Mouse (Mus musculus) effector memory CD4-positive, alpha-beta T cell, adult 7 months (primary cell): ENCODE data around the gene Ap1g2. TPM values are rescaled to one million over a fixed set of nuclear protein-coding genes. Genes with fewer than 3 reads are reported as not detected.

Experiments used
- polyA plus RNA-seq: library from polyadenylated mRNA; unstranded; fragments of 100-300 nt; shearing (Covaris generic); gene quantifications from one replicate; pipeline ENCODE4 v1.2.1, GENCODE M21; 2017

Ap1g2 gene
- 170 TPM for polyA plus RNA-seq

DNA sequence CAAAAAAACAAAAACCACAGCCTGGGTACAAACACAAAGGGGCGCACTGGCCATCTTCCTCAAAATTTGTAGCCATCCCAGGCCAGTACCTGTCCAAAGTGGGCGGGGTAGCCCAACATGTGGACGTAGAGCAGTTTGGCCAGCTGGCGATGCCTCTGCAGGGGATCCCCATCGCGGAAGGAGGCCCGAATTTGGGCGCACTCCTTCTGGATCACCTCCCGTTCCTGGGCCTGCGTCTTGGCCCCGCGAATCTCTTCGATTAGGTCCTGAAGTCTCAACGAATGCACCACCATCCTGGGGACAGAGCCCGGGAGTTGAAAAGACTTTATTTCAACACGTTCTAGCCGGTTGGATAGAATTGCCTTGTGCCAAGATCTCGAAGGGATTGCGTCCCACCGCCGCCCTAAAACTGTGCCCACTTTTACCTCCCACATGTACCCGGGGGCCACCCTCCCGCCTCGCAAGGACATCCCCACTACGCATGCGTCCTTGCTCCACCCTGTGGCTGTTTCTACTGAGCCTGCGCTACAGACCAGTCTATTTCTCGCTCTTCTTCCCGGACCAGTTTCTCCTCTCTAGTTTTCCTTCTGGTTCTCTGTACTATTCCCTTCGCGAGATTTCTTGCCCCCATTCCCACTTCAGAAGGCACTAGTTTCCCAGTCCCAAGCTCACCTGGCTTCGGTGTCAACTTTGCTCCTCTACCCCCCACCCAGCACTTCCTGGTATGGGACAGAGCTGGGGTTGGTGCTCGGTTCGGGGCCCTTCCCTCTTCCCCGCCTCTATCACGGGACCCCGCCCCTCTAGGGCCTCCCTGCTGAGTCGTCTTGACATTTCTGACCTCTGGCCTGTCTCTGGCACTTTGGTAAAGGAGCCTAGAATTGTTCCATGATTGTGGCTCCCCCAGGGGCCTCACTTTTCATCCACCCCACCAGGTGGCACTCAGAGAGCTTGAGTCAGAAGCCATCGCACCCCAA lies at the start of gene Ap1g2:
TSS of gene Ap1g2 (minus strand) at position 758 of the 974 bp plus-strand sequence.

DNA sequence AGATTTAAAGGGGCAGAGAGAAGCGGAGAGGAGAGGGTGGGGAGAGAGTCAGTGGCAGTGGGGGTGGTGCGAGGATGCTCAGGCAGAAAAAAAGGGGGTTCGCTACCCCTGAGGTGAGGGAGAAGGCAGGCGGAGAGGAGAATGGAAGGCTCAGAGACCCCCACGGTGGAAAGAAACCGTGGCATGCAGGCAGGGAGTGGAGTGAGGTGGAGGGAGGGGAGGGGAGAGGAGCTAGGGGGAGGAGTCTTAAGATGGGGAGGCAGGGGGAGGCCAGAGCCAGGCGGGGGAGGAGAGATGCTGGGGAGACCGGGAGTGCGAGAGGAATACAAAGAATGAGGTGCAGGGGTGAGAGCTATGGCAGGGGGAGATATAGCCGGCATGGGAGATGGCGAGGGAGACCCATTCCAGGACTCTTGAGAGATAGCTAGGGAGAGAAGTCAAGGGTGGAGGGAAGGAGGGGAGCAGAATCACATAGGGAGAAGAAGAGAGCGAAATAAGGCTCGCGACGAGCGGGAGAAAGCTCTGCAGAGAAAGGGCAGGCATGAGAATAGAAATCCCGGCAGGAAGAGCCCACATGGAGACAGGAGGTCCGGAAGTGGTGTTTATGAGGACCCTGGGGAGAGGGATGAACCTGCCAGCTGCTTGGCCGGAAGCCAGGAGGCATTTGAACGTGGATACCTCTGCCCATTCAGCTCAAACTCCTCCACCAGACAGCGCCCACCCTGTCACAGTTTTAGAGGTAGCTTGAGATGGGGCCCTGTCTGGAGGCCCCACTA lies 10.2 kb upstream of the Ap1g2 start, which contains the start of gene Jph4:
TSS of gene Jph4 (minus strand) at position 511 of the 776 bp plus-strand sequence.

DNA sequence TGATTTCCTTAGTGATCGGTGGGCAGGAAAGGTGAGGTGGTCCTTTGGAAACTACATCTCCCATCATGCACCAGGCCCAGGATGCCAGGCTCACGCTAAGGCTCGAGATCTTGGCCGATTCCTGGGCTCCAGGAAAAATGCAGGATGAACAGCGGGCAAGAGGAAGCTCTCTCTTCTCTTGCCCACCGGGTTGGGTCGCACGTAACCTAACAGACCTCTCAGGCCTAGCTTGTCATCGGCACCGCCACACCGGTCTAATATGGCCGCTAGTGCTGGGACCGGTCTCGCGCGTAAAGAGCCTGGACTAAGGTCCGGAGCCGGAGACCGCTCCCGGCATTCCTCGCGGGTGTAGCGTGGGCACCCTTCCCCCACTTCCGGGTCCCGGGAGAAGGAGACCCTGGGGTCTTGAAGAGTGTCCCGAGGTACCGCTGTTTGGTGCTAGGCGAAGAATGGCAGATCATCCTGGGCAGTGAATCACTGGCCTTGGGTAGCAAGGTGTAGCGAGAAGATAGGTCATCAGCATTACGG lies 11.6 kb downstream of the Ap1g2 start, which contains the start of gene Thtpa:
TSS of gene Thtpa (plus strand) at position 81 of the 528 bp plus-strand sequence.

DNA sequence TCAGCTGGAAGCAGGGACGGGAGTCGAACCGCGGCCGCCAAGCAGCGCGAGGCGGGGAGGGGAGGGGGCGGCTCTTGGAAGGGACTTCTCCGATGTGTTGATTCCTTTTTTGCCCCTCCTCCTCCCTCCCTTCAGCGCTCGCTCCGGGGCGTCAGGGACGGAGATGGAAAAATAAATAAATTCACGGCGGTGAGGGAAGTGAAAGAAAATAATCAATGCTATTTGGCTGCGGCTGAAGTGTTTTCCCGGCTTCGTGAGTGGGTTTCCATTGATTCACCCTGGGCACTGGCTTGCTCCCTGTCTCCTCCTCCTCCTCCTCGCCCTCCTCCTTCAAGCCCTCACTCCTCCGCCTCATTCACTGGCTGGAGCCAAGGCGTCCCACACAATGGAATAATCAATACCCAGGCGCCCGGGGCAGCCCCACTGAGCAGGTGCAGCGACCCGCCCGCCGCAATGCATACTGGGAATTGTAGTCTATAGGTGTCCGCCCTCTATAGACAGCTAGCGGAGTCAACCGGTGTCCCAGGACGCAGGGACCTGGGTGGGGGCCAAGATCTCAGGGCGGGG lies 14.3 kb downstream of the Ap1g2 start, which contains the start of gene Zfhx2:
TSS of gene Zfhx2 (minus strand) at position 314 of the 567 bp plus-strand sequence.

Other genes with a start within 250 kb of the Ap1g2 start
- 5.7 TPM for gene Homez, start 235.6 kb downstream of the Ap1g2 start, polyA plus RNA-seq
- 1.5 TPM for gene Ppp1r3e, start 229.0 kb downstream of the Ap1g2 start, polyA plus RNA-seq
- not detected for gene Bcl2l2, start 223.2 kb downstream of the Ap1g2 start, polyA plus RNA-seq
- not detected for gene Gm20521, start 223.2 kb downstream of the Ap1g2 start, polyA plus RNA-seq
- 162 TPM for gene Pabpn1, start 214.1 kb downstream of the Ap1g2 start, polyA plus RNA-seq
- gene Slc22a17, start 193.5 kb downstream of the Ap1g2 start, polyA plus RNA-seq = 1.5 TPM
- 0.26 TPM for gene Efs, start 180.5 kb downstream of the Ap1g2 start, polyA plus RNA-seq
- gene Il25, start 173.9 kb downstream of the Ap1g2 start, polyA plus RNA-seq = 0.37 TPM
- gene Cmtm5, start 170.3 kb downstream of the Ap1g2 start, polyA plus RNA-seq = 1.5 TPM
- 0.06 TPM for gene Myh6, start 139.7 kb downstream of the Ap1g2 start, polyA plus RNA-seq
- gene Gm17428, start 129.7 kb downstream of the Ap1g2 start, polyA plus RNA-seq = not detected
- not detected for gene Myh7, start 112.0 kb downstream of the Ap1g2 start, polyA plus RNA-seq
- gene Ngdn, start 91.1 kb downstream of the Ap1g2 start, polyA plus RNA-seq = 124 TPM
- 14.4 TPM for gene Zfhx2, start 14.3 kb downstream of the Ap1g2 start, polyA plus RNA-seq
- 19.3 TPM for gene Thtpa, start 11.8 kb downstream of the Ap1g2 start, polyA plus RNA-seq
- 0.16 TPM for gene Jph4, start 10.3 kb upstream of the Ap1g2 start, polyA plus RNA-seq
- gene Dhrs2, start 115.4 kb upstream of the Ap1g2 start, polyA plus RNA-seq = not detected